Mouse (Mus musculus): ENCODE data around the gene Vstm2a.

Gene Vstm2a

DNA sequence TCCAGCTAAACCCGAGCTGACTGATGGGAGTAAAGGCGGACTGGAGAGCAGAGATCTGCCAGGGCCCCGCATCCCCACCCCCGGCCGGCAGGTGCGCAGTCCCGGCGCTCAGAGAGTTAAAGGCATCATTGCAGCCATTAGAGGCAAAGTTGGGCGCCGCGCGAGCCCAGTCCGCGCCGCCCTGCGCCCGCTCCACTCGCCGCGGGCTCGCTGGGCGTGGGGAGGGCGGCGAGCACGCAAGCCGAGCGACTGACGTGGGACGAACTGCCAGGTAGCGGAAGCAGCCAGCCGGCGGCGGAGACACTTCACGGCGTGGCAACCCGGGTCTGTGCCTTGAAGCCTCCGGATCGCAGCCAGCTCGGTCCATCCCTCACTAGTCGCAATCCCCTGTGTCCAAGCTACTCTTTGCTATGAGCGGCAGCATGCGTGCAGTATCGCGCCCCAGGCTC lies at the start of gene Vstm2a:
Gene Vstm2a, plus strand, starts transcription at position 252 of the 449 bp plus-strand sequence.
- DNase-seq = peak; percentile 41

DNA sequence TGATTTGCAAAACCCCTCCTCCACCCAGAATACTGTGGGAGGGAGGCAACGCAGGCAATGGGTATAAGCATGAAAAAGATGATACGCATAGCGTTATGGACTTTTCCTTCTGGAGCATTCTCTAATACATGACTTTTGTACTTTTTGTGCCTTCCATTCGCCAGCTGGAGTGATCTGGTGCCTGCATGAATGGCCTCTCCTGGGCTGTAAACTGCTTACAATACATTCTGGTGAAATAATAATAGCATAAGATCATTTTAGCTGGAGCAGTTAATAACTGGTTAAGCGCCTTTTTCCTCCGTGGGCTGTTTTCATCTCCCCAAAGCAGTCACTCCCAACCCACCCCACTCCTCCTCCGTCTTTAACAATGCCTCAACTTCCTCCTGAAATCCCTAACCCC lies 513 bp upstream of the Vstm2a start:
- DNase-seq = no peak

DNA sequence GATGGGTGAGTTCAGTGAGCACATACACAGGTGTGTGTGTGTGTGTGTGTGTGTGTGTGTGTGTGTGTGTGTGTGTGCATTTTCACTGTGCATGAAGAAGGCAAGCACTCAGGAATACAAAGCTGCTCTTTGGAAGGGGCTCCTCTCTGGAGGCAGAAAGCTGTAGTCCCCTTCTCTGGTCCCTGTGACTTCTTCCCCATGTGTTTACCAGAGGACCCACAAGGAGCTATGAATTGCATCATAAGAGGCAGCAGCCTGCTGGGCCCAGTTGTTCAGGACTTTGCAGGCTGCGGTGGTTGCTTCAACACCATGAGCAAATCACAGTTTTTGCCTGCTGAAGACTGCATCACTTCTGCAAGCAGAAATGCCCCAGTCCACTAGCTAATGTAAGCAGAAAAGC lies 776 bp downstream of the Vstm2a start:
- DNase-seq = no peak

DNA sequence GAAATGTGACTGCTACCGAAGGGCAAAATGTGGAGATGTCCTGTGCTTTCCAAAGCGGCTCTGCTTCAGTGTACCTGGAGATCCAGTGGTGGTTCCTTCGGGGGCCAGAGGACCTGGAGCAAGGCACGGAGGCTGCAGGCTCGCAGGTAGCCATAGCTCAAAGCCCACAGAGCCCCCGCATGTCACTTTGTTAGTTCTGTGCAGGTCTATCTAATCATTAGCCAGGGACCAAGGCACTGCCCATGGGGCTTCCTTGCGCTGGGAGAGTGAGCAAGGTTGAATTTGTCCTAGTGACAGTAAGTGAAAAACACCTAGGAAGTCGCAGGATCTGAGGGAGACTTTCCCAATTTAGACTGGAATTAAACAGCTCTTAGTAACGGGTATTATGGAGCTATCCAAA lies 2.4 kb downstream of the Vstm2a start:
- no peak for DNase-seq

DNA sequence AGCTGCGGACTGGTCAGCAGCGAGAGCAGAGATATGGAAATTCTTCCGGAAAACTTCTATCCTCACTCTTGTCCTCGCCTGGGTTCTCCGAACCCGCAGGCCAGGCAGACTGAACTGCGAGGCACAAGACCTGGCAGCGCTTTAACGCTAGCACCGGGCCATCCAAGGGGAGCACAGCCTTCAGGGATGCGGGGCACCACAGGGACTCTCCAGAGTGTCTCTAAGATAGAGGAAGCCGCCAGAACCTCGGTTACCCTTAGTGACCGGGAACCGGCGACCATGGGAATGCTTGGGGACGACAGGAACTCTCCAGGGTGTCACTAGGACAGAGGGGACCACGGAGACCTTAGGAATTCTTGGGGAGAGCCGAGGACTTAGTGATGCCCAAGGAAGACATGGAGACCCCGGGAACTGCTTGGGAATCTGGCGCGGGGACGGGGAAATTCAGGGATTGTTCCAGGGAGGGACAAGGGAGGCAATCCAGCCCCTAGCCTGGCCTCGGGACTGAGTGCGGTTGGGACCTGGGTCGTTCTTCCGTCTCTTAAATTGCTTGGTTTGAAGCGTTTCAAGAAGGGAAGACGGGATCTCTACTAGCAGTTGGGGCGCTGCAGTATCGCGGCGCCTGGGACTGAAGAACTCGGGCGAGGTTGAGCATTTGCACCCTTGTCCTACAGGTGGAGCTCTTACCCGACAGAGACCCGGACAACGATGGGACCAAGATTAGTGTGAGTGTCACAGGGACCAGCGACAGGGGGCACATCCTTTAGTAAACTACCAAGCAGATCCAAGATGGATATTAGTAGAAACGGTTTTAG lies 3.4 kb downstream of the Vstm2a start:
- DNase-seq = peak; percentile 71

DNA sequence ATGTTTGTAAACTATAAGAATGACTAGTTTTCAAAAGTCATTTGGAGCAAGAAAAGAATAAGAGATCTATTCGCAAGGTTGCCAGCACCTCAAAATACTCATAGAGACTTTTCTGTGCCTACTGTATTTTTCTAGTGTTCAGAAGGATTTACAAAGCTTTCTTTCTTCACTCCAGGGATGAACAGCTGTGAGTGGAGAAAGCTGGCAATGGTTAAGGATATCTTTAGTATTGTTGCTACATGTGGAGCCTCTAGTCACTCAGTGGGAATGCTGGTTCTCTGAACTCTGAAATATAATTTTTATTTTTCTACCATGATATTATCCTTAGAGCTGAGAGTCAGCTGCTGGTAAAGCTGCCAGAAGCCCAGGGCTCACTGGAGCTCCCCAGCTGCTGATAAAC lies 10.9 kb downstream of the Vstm2a start:
- DNase-seq = no peak

DNA sequence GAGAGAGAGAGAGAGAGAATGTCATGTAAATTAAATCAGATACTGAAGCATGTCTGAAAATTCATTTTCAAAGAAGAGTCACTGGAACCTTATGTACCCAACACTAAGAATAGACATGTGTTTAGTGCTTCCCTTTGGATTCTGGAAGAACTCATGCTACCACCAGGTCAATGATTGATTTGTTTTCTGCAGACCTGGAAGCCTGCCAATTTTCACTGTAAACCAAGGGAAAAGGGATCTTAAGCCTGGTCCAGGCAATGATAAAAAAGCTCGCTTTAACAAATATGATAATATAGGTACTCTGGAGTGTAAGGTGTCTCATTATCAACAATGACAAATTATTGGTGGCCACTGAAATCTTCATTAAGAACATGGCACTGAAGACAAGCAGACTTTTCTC lies 32.9 kb downstream of the Vstm2a start:
- peak; percentile 54 for DNase-seq

DNA sequence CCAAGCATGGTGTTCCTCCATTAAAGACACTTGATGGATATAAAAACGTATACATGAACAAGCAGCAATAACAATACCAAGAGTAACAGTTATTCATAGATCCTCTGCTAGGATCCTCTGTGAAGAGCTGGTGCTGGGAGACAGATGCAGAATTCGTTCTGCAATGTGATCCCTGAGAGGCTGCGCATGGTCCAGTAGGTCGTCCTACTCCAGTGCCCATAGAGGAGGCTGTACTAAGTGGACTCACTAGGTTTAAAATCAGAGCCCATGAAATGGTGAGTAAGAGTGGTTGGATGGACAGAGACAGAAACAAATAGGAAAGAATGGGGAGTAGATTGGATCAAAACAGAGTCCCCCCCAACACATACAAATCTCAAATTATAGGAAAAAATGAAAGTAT lies 35.4 kb downstream of the Vstm2a start:
- no peak for DNase-seq

DNA sequence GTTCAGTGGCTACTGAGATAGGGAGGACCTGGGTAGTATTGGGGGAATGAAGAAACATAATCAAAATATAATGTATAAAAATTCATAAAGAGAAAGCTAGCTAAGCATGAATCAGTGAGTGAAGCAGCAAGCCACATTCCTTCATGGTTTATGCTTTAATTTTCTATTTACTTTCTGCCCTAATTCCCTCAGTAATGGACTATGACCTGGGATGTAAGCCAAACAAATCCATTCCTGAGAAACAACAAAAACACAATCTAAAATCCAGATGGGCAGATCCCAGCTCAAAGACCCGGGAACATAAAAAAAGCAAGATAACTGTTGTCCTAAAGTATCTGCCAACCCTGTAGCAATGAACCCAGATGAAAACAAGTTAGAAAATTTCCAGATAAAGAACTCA lies 39.0 kb downstream of the Vstm2a start:
- peak; percentile 4 for DNase-seq

DNA sequence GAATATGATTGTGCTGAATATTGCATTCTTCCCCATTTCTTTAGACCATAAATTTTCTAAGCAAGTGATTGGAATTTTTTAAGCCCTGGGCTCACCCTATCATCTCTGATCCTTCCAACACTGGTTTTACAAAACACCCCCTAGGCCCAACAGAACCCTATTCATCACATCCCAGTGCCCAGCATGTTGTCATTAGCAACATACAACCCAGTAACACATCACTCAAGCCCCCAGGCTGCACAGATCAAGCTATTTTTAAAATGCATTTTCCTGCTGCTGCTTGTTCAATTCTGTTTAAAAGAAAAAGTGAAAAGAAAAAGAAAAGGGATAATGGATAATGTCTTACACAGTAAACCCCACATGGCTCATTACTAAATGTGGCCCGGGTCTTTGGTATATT lies 42.0 kb downstream of the Vstm2a start:
- DNase-seq = no peak

DNA sequence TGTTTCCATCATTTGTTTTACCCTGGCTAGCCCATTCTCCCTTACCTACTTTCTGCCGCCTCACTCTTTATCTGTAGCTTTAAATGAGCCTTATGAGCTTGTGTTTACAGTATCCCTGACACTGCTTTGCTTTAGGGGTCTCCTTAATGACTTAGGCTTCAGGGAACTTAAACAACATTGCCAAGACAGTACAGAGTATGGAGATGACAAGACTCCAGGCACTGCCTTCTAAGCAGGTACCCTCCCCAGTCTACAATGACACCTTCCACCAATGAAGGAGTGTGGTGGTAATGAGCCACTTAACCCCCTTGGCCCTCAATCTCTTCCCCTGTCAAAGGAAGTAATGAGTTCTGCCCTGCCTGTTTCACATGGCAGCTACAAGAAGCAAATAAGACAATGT lies 42.4 kb downstream of the Vstm2a start:
- no peak for DNase-seq

DNA sequence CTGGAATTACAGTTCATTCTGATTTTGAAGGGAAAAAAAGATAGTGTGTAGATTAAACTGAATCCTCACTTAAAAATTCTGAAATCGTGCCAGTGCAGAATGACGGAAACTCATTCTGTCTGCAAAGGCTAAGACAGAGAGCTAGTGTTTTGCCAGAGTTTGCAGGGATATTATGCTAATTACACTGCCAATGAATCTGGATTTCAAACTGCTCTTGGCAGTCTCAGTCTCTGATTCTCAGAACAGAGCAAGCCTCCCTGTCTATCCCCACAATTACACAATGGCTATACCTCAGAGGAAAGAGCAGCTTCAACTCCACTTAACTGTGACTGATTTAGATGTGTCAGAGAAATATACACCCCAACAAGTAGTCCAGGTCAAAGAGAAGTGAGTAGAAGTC lies 43.2 kb downstream of the Vstm2a start:
- no peak for DNase-seq

DNA sequence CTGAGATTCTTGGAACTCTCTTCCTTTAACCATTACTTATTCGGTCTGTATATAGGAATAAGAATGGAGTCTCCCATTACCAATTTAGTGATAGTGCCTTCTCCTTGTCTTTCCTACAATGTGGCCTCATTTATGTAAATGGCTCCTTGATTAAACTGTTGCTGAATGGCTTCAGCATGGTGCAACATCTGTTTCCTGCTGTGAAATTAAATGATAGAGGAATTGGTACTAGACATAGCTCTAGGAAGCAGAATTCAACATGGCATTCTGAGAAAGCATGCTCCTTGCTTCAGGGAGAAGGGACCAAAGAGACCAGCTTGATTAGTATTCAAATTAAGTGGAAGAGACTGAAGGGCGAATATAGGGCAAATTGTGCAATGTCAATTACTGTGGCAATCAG lies 57.6 kb downstream of the Vstm2a start:
- no peak for DNase-seq

DNA sequence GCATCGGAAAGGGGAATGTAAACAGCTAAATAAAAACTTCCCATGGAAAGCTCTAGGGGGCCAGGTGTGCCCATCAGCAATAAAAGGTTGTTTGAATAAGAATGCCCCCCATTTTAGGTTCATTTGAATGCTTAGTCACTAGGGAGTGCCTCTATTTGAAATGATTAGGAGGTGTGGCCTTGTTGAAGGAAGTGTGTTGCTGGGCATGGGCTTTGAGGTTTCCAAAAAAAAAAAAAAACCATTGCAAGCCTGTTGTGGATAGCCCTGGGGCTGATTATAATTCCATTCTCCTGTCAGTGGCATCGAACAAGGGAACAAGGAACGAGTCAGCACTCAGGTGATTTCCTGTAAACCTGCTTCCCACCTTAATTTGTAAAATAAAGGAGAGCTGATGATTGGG lies 87.7 kb downstream of the Vstm2a start:
- DNase-seq = no peak

DNA sequence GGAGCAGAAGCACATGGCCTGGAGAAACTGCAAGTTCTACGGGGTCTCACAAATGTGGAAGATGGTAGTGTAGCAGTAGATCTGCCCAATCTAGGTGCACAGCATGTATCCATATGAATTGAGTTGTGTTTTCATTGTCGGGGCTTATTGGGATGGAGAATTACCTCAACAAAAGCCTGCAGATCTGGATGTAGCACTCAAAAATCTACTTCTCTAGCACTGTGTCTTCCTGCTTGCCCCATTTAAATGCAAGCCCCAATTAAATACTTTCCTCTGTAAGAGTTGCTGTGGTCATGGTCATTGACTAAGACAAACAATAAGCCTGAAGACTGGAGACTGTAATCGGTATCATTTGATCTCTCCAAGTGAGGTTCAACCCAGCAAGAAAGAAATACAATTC lies 88.2 kb downstream of the Vstm2a start:
- no peak for DNase-seq

DNA sequence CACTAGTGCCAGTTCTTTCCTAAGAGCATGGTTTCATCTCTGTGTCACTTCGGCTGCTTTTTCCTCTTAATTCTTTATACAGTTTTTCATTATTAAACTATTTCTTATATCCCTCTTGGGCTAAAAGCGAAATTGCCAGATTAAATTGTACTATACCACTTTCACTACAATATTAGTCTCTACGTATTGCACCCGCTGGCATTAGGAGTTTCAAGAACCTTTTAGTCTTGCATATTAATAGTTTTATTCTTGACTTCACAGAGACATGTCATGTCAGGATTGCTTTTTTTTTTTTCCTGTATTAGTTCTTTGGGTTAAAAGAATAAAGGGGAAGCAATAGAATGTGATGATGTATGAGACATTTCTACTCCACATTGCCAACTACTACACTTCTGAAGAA lies 94.4 kb downstream of the Vstm2a start:
- no peak for DNase-seq

DNA sequence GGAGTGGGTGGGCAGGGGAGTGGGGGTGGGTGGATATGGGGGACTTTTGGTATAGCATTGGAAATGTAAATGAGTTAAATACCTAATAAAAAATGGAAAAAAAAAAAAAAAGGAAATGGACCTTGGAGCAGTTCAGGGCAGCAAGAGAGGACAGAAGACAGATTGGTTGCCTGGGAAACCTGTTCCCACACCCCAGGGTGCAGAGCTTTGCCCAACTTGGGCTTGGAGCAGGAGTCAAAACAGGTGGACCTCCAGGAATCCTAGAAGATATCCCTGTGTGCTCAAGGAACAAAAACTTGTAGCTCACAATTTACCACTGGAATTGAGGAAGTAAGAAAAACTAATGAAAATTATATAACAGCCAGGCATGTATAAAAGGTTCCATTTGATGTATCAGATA lies 96.8 kb downstream of the Vstm2a start:
- DNase-seq = no peak

DNA sequence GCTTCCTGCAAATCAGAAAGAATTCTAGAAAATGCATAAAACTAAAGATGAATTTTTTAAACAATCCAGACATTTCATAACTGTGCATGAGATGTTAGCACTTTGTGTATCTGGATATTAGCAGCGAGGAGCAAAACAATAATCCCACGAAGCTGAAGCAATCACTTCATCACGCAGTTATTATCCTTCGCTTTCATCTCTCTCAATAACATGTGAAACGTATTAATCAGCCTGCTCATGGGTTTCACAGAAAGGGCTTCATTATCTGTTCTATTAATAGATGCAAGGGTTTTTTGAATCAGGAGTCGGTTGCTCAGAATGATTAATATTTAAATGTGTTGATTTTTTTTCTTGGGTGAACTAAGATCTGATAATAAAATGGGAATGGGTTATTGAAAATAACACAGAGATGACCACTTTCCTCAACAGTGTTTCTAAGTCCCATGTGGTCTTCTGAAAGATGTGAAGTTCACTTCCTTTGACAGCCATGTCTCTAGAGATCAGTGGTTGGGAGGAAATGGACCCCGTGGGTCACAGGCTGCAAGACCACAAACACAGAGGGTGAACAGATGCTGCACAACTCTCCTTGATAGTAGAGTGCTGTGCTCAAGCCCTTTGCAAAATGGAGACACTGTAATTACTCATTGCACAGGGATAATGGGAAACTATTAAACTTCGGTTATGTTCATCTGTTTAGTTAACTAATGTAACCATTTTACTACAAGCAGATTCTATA lies 109.5 kb downstream of the Vstm2a start:
- DNase-seq = no peak

DNA sequence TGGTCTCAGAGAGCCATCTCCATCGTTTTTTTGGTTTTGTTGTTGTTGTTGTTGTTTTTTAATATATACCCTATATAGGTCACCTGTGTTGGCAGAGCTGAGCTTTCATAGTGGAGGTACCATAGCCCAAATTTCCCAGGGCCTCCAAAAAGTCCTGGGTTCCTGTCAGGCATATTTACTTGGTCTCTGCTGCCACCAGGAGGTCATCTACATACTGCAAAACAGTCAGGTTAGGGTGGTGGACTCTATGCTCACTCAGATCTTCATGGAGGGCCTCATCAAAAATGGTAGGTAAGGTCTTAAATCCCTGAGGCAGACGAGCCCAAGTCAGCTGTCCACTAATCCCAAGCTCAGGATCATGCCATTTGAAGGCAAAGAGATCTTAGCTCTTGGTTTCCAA lies 146.1 kb downstream of the Vstm2a start:
- DNase-seq = peak; percentile 7

DNA sequence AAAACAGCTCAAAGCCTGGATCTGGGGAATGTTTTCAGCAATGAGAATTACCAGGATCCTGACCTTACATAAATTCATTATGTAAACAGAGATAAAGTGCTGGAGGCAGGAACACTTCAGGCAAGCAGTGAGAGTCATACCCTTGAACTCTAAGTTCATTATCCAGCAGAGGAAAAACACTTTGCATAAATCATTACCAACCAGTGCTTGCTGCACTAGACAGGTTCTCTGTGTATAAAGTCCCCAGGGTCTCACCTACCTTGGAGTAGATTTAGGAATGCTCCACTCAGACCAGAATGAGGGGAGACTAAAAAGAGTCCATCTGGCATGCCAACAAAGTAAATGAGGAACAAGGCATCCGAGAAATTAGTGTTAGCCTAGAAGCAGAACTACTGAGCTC lies 154.2 kb downstream of the Vstm2a start:
- peak; percentile 14 for DNase-seq

DNA sequence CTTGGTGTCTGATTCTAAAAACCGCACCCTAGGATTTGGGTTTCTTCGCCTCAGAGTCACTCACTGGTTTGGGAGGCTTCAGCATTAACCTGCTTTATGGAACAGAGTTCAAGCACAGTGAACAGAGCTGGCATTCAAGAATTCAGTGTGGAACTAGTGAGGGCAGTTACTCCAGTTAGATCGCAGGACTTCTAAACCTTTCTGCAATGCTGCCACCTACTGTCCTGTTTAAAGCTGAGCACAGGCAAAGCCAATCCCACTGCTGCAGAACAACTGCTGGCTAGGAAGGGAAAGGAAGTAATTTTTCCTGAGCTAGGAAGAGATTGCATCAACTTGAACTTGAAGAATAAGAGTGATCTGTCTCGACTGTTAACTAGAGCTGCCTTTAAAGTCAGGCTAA lies 155.1 kb downstream of the Vstm2a start:
- peak; percentile 62 for DNase-seq

DNA sequence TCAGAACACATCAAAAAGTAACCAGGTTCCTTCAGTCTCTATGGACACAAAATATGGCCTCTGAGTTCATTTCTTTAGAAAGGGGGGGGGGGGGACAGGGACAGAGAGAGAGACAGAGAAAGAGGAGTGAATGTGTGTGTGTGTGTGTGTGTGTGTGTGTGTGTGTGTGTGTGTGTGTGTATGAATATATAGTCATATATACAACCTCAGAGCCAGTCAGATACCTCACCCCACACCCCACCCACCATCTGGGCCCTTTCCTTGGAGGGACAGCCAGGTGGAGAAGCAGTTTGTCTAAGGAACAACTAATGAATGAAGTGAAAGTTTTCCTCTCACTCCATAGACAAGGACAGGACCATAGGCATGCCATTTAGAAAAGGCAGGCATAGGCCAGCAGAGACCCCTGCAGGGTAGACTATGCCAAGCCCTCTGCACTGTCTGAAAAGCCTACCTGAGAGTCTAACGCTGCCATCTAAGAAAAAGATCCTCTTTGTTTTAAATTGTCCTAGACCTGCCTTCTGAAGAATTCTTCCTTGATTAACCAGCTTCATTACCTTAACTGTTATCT lies 155.6 kb downstream of the Vstm2a start:
- no peak for DNase-seq

DNA sequence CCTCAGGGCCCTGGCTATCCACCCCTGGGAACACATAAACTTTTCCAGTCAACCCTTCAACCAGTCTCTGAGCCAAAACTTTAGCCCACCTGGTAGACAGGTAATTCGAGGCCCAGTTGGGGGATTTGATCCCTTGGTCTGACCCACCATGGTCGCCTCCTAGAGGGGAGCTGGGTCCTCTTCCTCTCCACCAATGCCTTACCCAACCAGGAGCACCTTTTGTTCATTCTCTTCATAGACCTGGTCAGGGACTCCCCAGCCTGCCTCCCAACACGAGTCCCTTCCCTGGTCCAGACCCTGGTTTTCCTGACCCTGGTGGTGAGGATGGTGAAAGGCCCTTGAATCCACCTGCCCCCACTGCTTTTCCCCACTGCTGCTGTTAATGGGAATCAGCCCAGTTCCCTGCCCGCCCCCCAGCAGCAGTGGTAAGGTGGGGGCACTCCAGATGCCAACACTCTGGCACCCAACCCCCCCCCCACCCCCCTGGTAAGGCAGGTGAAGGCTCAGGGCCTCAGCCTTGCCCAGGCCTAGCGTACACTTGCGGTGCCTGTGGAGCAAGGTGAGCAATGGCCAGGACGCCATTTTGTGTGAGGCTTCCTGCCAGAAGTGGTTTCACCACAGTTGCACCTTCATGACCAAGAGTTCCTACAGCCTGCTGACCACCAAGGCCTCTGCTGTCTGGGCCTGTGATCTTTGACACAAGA lies 182.2 kb downstream of the Vstm2a start:
- DNase-seq = no peak

All from kidney, postnatal 14 days (tissue).